Mouse (Mus musculus) midbrain, embryonic 11.5 days (tissue): ENCODE results near the gene Tubg1. TPM values are rescaled to one million over a fixed set of nuclear protein-coding genes. Genes with fewer than 3 reads are reported as not detected.
A peak's percentile ranks its signal among the peaks of the same experiment; 100 is the strongest.

Experiments used
- ATAC-seq: fragments of 200-750 bp; cut with Nextera tagmentation; 2 replicates; pipeline ENCODE4 v1.8.0; 2017; ENCODE audit warnings: moderate TSS enrichment, moderate library complexity; ENCODE audit not compliant: low FRiP score
- DNase-seq: peaks from one replicate; pipeline ENCODE4 v3.0.0; 2015; ENCODE audit warnings: low spot score; ENCODE audit errors: missing footprints
- H3K27ac ChIP-seq: fragments of 300-500 bp; sonication (generic); 2 replicates; pipeline ENCODE4 v1.5.1; 2014; ENCODE audit warnings: low read depth, low read length
- H3K27me3 ChIP-seq: fragments of 300-500 bp; sonication (generic); 2 replicates; pipeline ENCODE4 v1.6.1; 2014; ENCODE audit warnings: mild to moderate bottlenecking, low read length, moderate library complexity, mixed read lengths; ENCODE audit not compliant: control insufficient read depth, insufficient read depth
- H3K36me3 ChIP-seq: fragments of 300-500 bp; sonication (generic); 2 replicates; pipeline ENCODE4 v1.6.1; 2014; ENCODE audit warnings: mild to moderate bottlenecking, low read length, moderate library complexity, mixed read lengths; ENCODE audit not compliant: control insufficient read depth, insufficient read depth
- H3K4me1 ChIP-seq: fragments of 300-500 bp; sonication (generic); 2 replicates; pipeline ENCODE4 v1.6.1; 2014; ENCODE audit warnings: low read length; ENCODE audit not compliant: control insufficient read depth, insufficient read depth
- H3K4me2 ChIP-seq: fragments of 300-500 bp; sonication (generic); 2 replicates; pipeline ENCODE4 v1.6.1; 2014; ENCODE audit warnings: mild to moderate bottlenecking, moderate library complexity
- H3K4me3 ChIP-seq: fragments of 300-500 bp; sonication (generic); 2 replicates; pipeline ENCODE4 v1.5.1; 2014; ENCODE audit warnings: low read depth, low read length
- H3K9ac ChIP-seq: fragments of 300-500 bp; sonication (generic); 2 replicates; pipeline ENCODE4 v1.6.1; 2014; ENCODE audit warnings: low read length
- H3K9me3 ChIP-seq: fragments of 300-500 bp; sonication (generic); 2 replicates; pipeline ENCODE4 v1.6.1; 2016; ENCODE audit warnings: low read length; ENCODE audit not compliant: control insufficient read depth
- WGBS: fragments of 180-500 bp; shearing (Covaris S2); extraction: QIAGEN DNeasy Blood & Tissue Kit; methylation state at CpG from one replicate; pipeline ENCODE4 v1.1.7; 2014; 5-methylcytosine and 5-hydroxymethylcytosine counted together
- polyA plus RNA-seq: library from polyadenylated mRNA; unstranded; fragments of >200 nt; fragmentation: Nextera tagmentation; extraction: Ambion mirVana; gene quantifications from 2 replicates; pipeline ENCODE4 v1.2.1, GENCODE M21; 2014

Gene Tubg1
- 96.3 and 108 TPM in 2 replicates for polyA plus RNA-seq

DNA sequence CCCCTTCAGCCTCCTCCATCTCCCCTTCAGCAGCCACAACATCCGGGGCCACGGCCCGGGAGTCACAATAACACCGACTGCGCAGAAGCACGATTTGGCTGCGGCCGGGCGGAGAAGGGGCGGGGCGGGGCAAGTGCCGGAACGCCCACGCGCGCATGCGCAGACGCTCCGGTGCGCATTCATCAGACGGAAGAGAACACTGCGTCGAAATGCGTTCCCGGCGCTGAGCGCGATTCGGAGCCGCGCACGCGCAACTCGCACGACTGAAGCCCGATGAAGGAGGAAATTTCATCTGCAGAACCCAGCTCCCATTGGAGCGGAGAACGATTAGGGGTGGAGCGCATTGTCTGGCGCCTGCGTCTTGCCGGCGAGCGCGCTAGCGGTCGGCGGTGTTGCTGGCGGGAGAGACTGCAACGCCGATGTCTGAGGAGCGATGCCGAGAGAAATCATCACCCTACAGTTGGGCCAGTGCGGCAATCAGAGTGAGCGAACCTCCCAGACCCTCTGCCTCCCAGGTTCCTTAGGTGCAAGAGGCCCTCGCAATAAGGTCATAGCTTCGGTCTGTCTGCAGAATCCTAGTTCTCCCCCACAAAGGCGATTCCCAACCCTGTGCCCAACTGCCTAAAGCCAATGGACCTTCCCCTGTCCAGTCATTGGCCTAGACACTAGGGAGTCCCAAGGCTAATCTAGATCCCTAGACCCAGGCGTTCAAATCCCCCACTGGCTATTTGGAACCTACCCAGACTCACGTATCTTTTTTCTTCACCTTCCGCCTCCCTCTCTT is at the start of gene Tubg1, which contains the start of gene Retreg3:
Gene Tubg1, plus strand, starts transcription at position 178 of the 784 bp plus-strand sequence.
Gene Retreg3, minus strand, starts transcription at position 133 of the 784 bp plus-strand sequence.
- WGBS: under 1% methylated on average over 61 of the region's 61 CpGs
- ATAC-seq: peak; percentile 94

DNA sequence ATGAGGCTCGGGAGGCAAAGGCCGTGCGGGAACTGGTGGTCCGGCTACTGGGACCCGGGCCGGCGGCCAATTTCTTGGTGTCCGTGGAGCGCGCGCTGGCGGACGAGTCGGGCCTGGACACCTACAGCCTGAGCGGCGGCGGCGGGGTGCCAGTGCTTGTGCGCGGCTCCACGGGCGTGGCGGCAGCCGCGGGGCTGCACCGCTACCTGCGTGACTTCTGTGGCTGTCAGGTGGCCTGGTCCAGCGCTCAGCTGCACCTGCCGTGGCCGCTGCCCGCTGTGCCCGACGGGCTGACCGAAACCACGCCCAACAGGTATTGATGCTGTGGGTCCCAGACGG is 49.6 kb upstream of the Tubg1 start:
- H3K4me2 ChIP-seq: peak overlapping the region; percentile 99
- peaks cover 2% of the 10 kb centered on the region; the same call in 1 of the 2 replicates for H3K27me3 ChIP-seq

More for the DNA sequence above, at the start of gene Tubg1, which contains the start of gene Retreg3:
- peak within 1 kb of the TSS; percentile 84 for H3K27ac ChIP-seq
- H3K36me3 ChIP-seq: peaks cover 2% of the 10 kb centered on the region
- H3K9me3 ChIP-seq: no peaks in the 10 kb centered on the region
- no peaks in the 10 kb centered on the region for H3K27me3 ChIP-seq
- peak within 1 kb of the TSS; percentile 92 for H3K9ac ChIP-seq
- peak within 1 kb of the TSS; percentile 87 for H3K4me3 ChIP-seq
- H3K4me2 ChIP-seq: peak within 1 kb of the TSS; percentile 98
- peaks cover 17% of the 10 kb centered on the region for H3K4me1 ChIP-seq
- peak; percentile 100 for DNase-seq

DNA sequence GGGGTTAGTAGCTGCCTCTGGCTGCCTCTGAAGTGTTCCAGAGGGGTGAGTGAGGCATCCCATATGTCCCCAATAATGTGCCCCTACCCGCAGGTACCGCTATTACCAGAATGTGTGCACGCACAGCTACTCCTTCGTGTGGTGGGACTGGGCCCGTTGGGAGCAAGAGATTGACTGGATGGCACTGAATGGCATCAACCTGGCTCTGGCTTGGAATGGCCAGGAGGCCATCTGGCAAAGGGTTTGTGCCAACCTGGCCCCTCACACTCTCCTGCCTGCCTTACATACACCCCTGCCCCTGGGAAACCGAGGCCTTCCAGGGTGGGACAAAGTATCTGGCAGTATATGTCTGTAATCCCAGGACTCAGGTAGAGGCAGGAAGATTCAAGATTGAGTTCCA is 48.8 kb upstream of the Tubg1 start:
- no peak for ATAC-seq
- no peak for DNase-seq
- H3K9ac ChIP-seq: peak overlapping the region; percentile 86; the same call in 1 of the 2 replicates
- H3K36me3 ChIP-seq: no peaks in the 10 kb centered on the region
- peak overlapping the region; percentile 99; the same call in 1 of the 2 replicates for H3K4me2 ChIP-seq
- peaks cover 7% of the 10 kb centered on the region for H3K4me1 ChIP-seq
- no peak overlapping the region for H3K4me3 ChIP-seq
- no peaks in the 10 kb centered on the region for H3K9me3 ChIP-seq
- WGBS: 81% methylated on average over 6 of the region's 6 CpGs
- H3K27ac ChIP-seq: no peak overlapping the region
- H3K27me3 ChIP-seq: peaks cover 2% of the 10 kb centered on the region; the same call in 1 of the 2 replicates

More for the DNA sequence above, 49.6 kb upstream of the Tubg1 start:
- Histone ChIP-seq H3K4me3 (peak overlapping the region; percentile 82), H3K9ac (peak overlapping the region; percentile 86), H3K27ac (no peak overlapping the region), H3K9me3 (no peaks in the 10 kb centered on the region), H3K36me3 (no peaks in the 10 kb centered on the region), H3K4me1 (peaks cover 7% of the 10 kb centered on the region)
- DNase-seq: no peak
- peak; percentile 73 for ATAC-seq
- WGBS: under 1% methylated on average over 34 of the region's 36 CpGs

DNA sequence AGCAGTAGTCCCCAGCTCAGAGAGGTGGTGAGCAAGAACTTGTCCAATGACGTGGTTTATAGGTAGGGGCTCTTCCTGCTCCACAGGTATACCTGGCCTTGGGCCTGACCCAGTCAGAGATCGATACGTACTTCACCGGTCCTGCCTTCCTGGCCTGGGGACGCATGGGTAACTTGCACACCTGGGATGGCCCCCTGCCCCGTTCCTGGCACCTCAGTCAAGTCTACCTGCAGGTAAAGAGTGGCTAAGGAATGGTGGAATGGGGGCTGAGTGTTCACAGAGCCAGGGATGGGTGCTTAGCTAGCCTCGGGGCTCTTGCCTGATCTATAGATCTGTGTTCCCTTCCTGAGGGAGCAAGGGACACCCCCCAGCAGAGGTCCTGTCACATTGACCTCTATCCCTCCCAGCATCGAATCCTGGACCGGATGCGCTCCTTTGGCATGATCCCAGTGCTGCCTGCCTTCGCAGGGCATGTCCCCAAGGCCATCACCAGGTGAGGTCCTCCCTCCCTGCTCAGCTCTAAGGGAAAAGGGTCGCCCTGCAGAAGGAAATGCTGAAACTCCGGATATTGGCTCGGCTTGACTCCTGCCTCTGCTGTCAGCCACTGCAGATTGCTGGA is 47.8 kb upstream of the Tubg1 start:
- 75% methylated on average over 14 of the region's 14 CpGs for WGBS
- Histone ChIP-seq H3K36me3 (no peaks in the 10 kb centered on the region), H3K9me3 (no peaks in the 10 kb centered on the region), H3K4me1 (peaks cover 5% of the 10 kb centered on the region), H3K4me3 (no peak overlapping the region), H3K9ac (no peak overlapping the region), H3K27ac (no peak overlapping the region), H3K4me2 (no peak overlapping the region), H3K27me3 (peaks cover 7% of the 10 kb centered on the region)
- DNase-seq: no peak
- no peak for ATAC-seq

DNA sequence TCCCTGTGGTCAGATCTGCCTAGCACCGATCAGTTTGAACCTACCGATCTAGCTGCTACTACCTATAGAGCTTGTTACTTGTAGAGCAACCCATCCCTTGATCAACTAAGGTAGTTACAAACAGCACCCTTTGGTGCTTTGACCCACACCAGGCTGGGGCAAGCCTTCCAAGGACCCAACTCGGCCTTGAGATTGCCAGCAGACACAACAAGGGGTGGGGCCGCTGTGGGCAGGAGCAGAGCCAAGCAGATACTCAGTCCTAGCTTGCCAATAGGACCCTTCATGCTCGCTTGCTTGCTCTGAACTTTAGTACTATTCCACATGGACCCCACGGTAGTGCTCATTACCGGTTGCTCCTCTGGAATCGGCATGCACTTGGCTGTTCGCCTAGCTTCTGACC is 41.6 kb upstream of the Tubg1 start, which contains the start of gene Hsd17b1:
Gene Hsd17b1, plus strand, starts transcription at position 291 of the 400 bp plus-strand sequence.
- H3K36me3 ChIP-seq: no peaks in the 10 kb centered on the region
- ATAC-seq (no peak), DNase-seq (no peak)
- no peak within 1 kb of the TSS for H3K4me3 ChIP-seq
- no peak within 1 kb of the TSS for H3K4me2 ChIP-seq
- H3K27ac ChIP-seq: no peak within 1 kb of the TSS
- WGBS: 70% methylated on average over 9 of the region's 9 CpGs
- no peaks in the 10 kb centered on the region for H3K9me3 ChIP-seq
- H3K9ac ChIP-seq: no peak within 1 kb of the TSS
- peaks cover 4% of the 10 kb centered on the region for H3K4me1 ChIP-seq
- peaks cover 50% of the 10 kb centered on the region for H3K27me3 ChIP-seq

DNA sequence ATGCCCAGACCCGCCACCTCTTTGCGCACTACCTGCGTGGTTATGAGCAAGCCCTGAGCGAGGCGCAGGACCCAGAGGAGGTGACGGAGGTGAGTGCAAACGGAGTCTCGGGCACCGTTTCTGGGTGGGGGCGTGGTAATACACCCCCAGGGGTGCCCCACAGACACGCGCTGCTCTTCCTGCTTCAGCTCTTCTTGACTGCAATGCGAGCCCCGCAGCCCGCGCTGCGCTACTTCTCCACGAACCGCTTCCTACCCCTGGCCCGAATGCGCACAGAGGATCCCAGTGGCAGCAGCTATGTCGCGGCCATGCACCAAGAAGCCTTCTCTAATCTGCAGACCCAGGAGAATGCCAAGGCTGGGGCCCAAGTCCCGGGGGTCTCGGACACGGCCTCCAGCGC is 40.0 kb upstream of the Tubg1 start:
- Histone ChIP-seq H3K4me3 (no peak overlapping the region), H3K36me3 (no peaks in the 10 kb centered on the region), H3K27ac (no peak overlapping the region), H3K4me2 (no peak overlapping the region), H3K9ac (no peak overlapping the region), H3K27me3 (peaks cover 50% of the 10 kb centered on the region), H3K4me1 (peaks cover 8% of the 10 kb centered on the region), H3K9me3 (no peaks in the 10 kb centered on the region)
- no peak for ATAC-seq
- no peak for DNase-seq
- WGBS: 1% methylated on average over 27 of the region's 27 CpGs

DNA sequence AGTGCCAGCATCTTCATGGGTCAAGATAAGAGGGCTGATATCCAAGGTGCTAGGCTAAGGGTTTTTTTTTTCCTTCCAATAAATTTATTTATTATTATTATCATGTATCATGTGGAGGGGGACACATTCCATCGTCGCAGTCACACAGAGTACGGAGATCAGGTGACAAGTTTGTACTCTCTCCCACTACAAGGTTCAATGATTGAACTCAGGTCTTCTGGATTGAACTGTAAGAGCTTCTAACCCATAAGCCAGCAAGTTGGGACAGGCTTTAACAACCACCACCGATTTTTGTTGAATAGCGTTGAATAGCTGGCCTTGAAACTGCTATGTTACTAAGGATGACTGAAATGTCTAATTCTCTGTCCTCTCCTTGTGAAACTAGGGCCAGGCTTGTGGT is 39.3 kb upstream of the Tubg1 start:
- Histone ChIP-seq H3K27me3 (peaks cover 50% of the 10 kb centered on the region), H3K4me1 (peaks cover 8% of the 10 kb centered on the region), H3K4me2 (no peak overlapping the region), H3K27ac (no peak overlapping the region), H3K4me3 (no peak overlapping the region), H3K36me3 (no peaks in the 10 kb centered on the region), H3K9me3 (no peaks in the 10 kb centered on the region), H3K9ac (no peak overlapping the region)
- DNase-seq (no peak), ATAC-seq (no peak)
- WGBS: 58% methylated on average over 5 of the region's 5 CpGs

DNA sequence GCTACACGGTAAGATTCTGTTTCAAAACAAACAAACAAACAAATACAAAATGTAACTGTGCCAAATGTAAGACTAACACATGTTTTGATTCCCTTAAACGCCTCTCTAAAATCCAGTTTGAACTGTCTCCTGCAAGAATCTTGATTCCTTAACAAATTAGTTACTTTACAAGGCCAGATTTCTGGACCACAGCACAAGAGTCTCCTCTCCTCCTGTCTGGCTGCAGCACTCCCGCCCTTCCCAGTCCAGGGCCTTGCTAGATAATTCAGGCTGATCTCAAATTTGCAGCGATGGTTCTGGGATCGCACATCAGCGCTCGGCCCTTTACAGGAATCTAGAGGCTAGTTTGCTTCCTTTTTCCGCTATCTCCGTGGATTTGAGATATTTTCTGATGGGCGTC is 38.1 kb upstream of the Tubg1 start:
- H3K4me1 ChIP-seq: peaks cover 14% of the 10 kb centered on the region
- DNase-seq: no peak
- no peaks in the 10 kb centered on the region for H3K36me3 ChIP-seq
- H3K4me3 ChIP-seq: peak overlapping the region; percentile 86
- no peaks in the 10 kb centered on the region for H3K9me3 ChIP-seq
- peaks cover 47% of the 10 kb centered on the region for H3K27me3 ChIP-seq
- WGBS: 5% methylated on average over 10 of the region's 10 CpGs
- H3K27ac ChIP-seq: peak overlapping the region; percentile 33; the same call in 1 of the 2 replicates
- peak overlapping the region; percentile 97 for H3K4me2 ChIP-seq
- no peak for ATAC-seq
- H3K9ac ChIP-seq: peak overlapping the region; percentile 91
